ENCODE assay signal across 9 mouse cellular contexts in genomic region chr6:39059547-39060497, GRCm38 (mm10). TPM values are rescaled to one million over a fixed set of nuclear protein-coding genes. Genes with fewer than 3 reads are reported as not detected.
DNase-seq lines count a peak whose midpoint lies in the region; ATAC-seq and TF ChIP-seq lines count a peak whose summit lies in the region.
"Had no signal": no experiment of that assay in that cellular context is flagged by ENCODE, and none has a peak within 500 bp of the region (broad histone marks: within the 10 kb centered on the region; RNA-seq: fewer than 3 reads in every experiment).

No protein-coding gene starts in this region.

- no peak overlapping the region for H3K4me2 ChIP-seq in hindbrain, embryonic 14.5 days (replicated peaks)
- H3K4me2 ChIP-seq in hindbrain, embryonic 11.5 days (replicated peaks; ENCODE audit: low read depth, low read length): no peak overlapping the region
- no peak overlapping the region for H3K4me2 ChIP-seq in intestine, embryonic 16.5 days (ENCODE audit: low read depth, low read length)
- no peak overlapping the region for H3K4me2 ChIP-seq in liver, embryonic 13.5 days
- no peak overlapping the region for H3K4me2 ChIP-seq in stomach, embryonic 15.5 days

- no peak overlapping the region for H3K9ac ChIP-seq in hindbrain, embryonic 14.5 days
- H3K9ac ChIP-seq in hindbrain, embryonic 11.5 days (ENCODE audit: low read depth, low read length): no peak overlapping the region
- H3K9ac ChIP-seq in intestine, embryonic 16.5 days (ENCODE audit: low read depth, low read length): no peak overlapping the region
- H3K9ac ChIP-seq in liver, embryonic 13.5 days: peak overlapping the region; percentile 49
- no peak overlapping the region for H3K9ac ChIP-seq in stomach, embryonic 15.5 days

- H3K9me3 ChIP-seq in hindbrain, embryonic 14.5 days (ENCODE audit: control insufficient read depth, low read length): no peaks in the 10 kb centered on the region
- H3K9me3 ChIP-seq in hindbrain, embryonic 11.5 days (ENCODE audit: control insufficient read depth, low read length): no peaks in the 10 kb centered on the region
- H3K9me3 ChIP-seq in intestine, embryonic 16.5 days (ENCODE audit: control insufficient read depth, low read length): no peaks in the 10 kb centered on the region
- no peaks in the 10 kb centered on the region for H3K9me3 ChIP-seq in liver, embryonic 13.5 days (replicated peaks)
- H3K9me3 ChIP-seq in stomach, embryonic 15.5 days: no peaks in the 10 kb centered on the region

- TF ChIP-seq CTCF in layer of hippocampus, adult 2 months (conservative IDR thresholded peaks at IDR 0.05): no peak

- 86% methylated on average over 12 of the region's 12 CpGs for WGBS in hindbrain, embryonic 14.5 days
- 83% methylated on average over 12 of the region's 12 CpGs for WGBS in hindbrain, embryonic 11.5 days
- 38% methylated on average over 12 of the region's 12 CpGs for WGBS in intestine, embryonic 16.5 days
- WGBS in liver, embryonic 13.5 days (ENCODE audit: insufficient replicate concordance): 21% methylated on average over 12 of the region's 12 CpGs
- WGBS in stomach, embryonic 15.5 days: 29% methylated on average over 12 of the region's 12 CpGs

- H3K27me3 ChIP-seq in hindbrain, embryonic 14.5 days (ENCODE audit: control insufficient read depth, insufficient read depth, low read length): no peaks in the 10 kb centered on the region
- H3K27me3 ChIP-seq in hindbrain, embryonic 11.5 days (ENCODE audit: control insufficient read depth, insufficient read depth, low read length): no peaks in the 10 kb centered on the region
- no peaks in the 10 kb centered on the region for H3K27me3 ChIP-seq in intestine, embryonic 16.5 days (replicated peaks; ENCODE audit: control insufficient read depth, insufficient read depth, low read length)
- H3K27me3 ChIP-seq in liver, embryonic 13.5 days: no peaks in the 10 kb centered on the region
- no peaks in the 10 kb centered on the region for H3K27me3 ChIP-seq in stomach, embryonic 15.5 days (replicated peaks)

- peaks cover 6% of the 10 kb centered on the region for H3K4me1 ChIP-seq in hindbrain, embryonic 14.5 days (replicated peaks; ENCODE audit: control insufficient read depth, insufficient read depth, low read length)
- H3K4me1 ChIP-seq in hindbrain, embryonic 11.5 days (replicated peaks; ENCODE audit: control insufficient read depth, insufficient read depth, low read length): peaks cover 3% of the 10 kb centered on the region; the same call in 1 of the 2 replicates
- H3K4me1 ChIP-seq in intestine, embryonic 16.5 days (ENCODE audit: control insufficient read depth, insufficient read depth, low read length): peaks cover 19% of the 10 kb centered on the region
- peaks cover 51% of the 10 kb centered on the region for H3K4me1 ChIP-seq in liver, embryonic 13.5 days (replicated peaks)
- peaks cover 32% of the 10 kb centered on the region for H3K4me1 ChIP-seq in stomach, embryonic 15.5 days

- intact Hi-C loops in left cerebral cortex, postnatal 25 days (cut with DNase I): loop anchor here (10.0 kb wide), 1 partner anchor 415 kb away; no protein-coding TSS in a partner anchor

- no peak for ATAC-seq in hindbrain, embryonic 14.5 days (ENCODE audit: low FRiP score)
- ATAC-seq in hindbrain, embryonic 11.5 days (ENCODE audit: low FRiP score): no peak
- peak; percentile 47 for ATAC-seq in intestine, embryonic 16.5 days
- ATAC-seq in liver, embryonic 13.5 days (ENCODE audit: low read depth): peak; percentile 80
- ATAC-seq in stomach, embryonic 15.5 days (ENCODE audit: insufficient read depth, low FRiP score, low read depth): peak; percentile 71; the same call in 1 of the 2 replicates

- DNase-seq in hindbrain, embryonic 14.5 days (ENCODE audit: low spot score): no peak
- no peak for DNase-seq in hindbrain, embryonic 11.5 days (ENCODE audit: low spot score)
- DNase-seq in liver, embryonic 13.5 days: peak; percentile 9
- no peak for DNase-seq in layer of hippocampus, adult 2 months (ENCODE audit: low spot score in 2 of 2)
- DNase-seq in left cerebral cortex, postnatal 25 days (ENCODE audit: low spot score in 2 of 2): no peak
- no peak for DNase-seq in urinary bladder, adult 2 months (ENCODE audit: low spot score)

- no peak overlapping the region for H3K4me3 ChIP-seq in hindbrain, embryonic 14.5 days (replicated peaks; ENCODE audit: low read length)
- no peak overlapping the region for H3K4me3 ChIP-seq in hindbrain, embryonic 11.5 days (ENCODE audit: low read depth, low read length)
- no peak overlapping the region for H3K4me3 ChIP-seq in intestine, embryonic 16.5 days (ENCODE audit: low read length)
- H3K4me3 ChIP-seq in liver, embryonic 13.5 days (replicated peaks): no peak overlapping the region
- H3K4me3 ChIP-seq in stomach, embryonic 15.5 days (replicated peaks): no peak overlapping the region
- H3K4me3 ChIP-seq in layer of hippocampus, adult 2 months: no peak overlapping the region
- H3K4me3 ChIP-seq: erythroblast, embryonic 14.5 days had no signal

- no peaks in the 10 kb centered on the region for H3K36me3 ChIP-seq in hindbrain, embryonic 14.5 days (replicated peaks; ENCODE audit: control insufficient read depth, insufficient read depth)
- H3K36me3 ChIP-seq in hindbrain, embryonic 11.5 days (ENCODE audit: control insufficient read depth, insufficient read depth, low read length): no peaks in the 10 kb centered on the region
- H3K36me3 ChIP-seq in intestine, embryonic 16.5 days (ENCODE audit: control insufficient read depth, insufficient read depth, low read length): no peaks in the 10 kb centered on the region
- H3K36me3 ChIP-seq in liver, embryonic 13.5 days: no peaks in the 10 kb centered on the region
- H3K36me3 ChIP-seq in stomach, embryonic 15.5 days: no peaks in the 10 kb centered on the region

- H3K27ac ChIP-seq in hindbrain, embryonic 14.5 days: peak overlapping the region; percentile 51; the same call in 1 of the 2 replicates
- H3K27ac ChIP-seq in hindbrain, embryonic 11.5 days (ENCODE audit: low read depth, low read length): no peak overlapping the region
- no peak overlapping the region for H3K27ac ChIP-seq in intestine, embryonic 16.5 days (ENCODE audit: low read length)
- H3K27ac ChIP-seq in liver, embryonic 13.5 days: peak overlapping the region; percentile 75
- H3K27ac ChIP-seq in stomach, embryonic 15.5 days: peak overlapping the region; percentile 57
- no peak overlapping the region for H3K27ac ChIP-seq in layer of hippocampus, adult 2 months

RNA-seq across cellular contexts. Expression of gene Parp12, which starts 58.3 kb away (rescaled TPM):
- 3.3 and 3.9 TPM in 2 replicates for polyA plus RNA-seq in hindbrain, embryonic 14.5 days (2014; fragmentation: Nextera tagmentation; extraction: Ambion mirVana)
- 3.2 and 4.2 TPM in 2 replicates for polyA plus RNA-seq in hindbrain, embryonic 11.5 days (2014; fragmentation: Nextera tagmentation; extraction: Ambion mirVana)
- 6.2 and 7.7 TPM in 2 replicates for polyA plus RNA-seq in intestine, embryonic 16.5 days (2015; fragmentation: Nextera tagmentation; extraction: Ambion mirVana)
- 3.4 and 3.8 TPM in 2 replicates for polyA plus RNA-seq in liver, embryonic 13.5 days (2015; fragmentation: Nextera tagmentation; extraction: Ambion mirVana)
- polyA plus RNA-seq in stomach, embryonic 15.5 days (2015; fragmentation: Nextera tagmentation; extraction: Ambion mirVana): 9.1 and 9.9 TPM in 2 replicates
- 1 to 10 TPM; 4.8 to 7.7 TPM for total RNA-seq in layer of hippocampus, adult 2 months (2021)
- total RNA-seq in left cerebral cortex, postnatal 25 days (2021): 1 to 10 TPM; 3.4 to 3.9 TPM
- polyA plus RNA-seq in urinary bladder, adult 2 months (2012; rRNA removed): 41.8 and 43.4 TPM in 2 replicates
- polyA plus RNA-seq: erythroblast, embryonic 14.5 days had no signal

Comparison
In these comparisons a context has a peak if more than half of its experiments do, and no peak if none do; other contexts are left out.
1. H3K27ac ChIP-seq: peak in hindbrain, embryonic 14.5 days (single experiment), liver, embryonic 13.5 days (single experiment) and stomach, embryonic 15.5 days (single experiment); none in hindbrain, embryonic 11.5 days (single experiment), intestine, embryonic 16.5 days (single experiment) and layer of hippocampus, adult 2 months (single experiment).
2. ATAC-seq: peak in intestine, embryonic 16.5 days (single experiment), liver, embryonic 13.5 days (single experiment) and stomach, embryonic 15.5 days (single experiment); none in hindbrain, embryonic 14.5 days (single experiment) and hindbrain, embryonic 11.5 days (single experiment).